Mouse (Mus musculus): ENCODE data around the gene Uvrag. TPM values are rescaled to one million over a fixed set of nuclear protein-coding genes. Genes with fewer than 3 reads are reported as not detected.
A peak's percentile ranks its signal among the peaks of the same experiment; 100 is the strongest.

Uvrag gene
- polyA plus RNA-seq, 1 experiment from 2014 or later, result 19.1 TPM

DNA sequence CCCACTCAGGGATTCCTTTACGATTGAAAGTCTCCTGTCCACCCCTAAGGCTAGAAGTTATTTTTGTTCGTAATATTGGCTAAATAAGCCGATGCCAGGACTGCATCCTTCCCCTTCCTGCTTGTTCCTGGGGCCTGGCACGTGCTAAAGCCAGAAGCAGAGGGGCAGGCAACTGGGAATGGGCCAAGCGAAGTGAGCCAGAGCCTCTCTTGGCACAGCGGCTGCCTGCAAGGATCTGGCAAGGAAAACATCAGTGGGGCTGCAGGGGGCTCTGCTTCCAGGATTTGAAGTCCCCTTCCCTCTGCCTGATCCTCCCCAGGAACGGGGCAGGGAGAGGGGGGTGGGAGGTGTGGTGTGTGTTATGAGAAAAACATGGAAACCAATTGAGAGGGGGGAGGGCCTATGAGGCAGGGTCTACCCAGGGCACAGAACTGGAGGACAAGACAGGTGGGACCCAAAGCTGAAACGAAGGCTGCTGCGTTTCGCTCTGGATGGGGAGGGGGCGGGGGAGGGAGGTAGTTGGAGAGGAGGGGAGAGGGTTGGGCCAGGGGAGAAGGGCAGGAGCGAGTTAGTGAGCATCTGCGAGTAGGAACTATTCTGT is 265.5 kb downstream of the Uvrag start:
- no peak for ATAC-seq (replicated peaks; ENCODE audit: low FRiP score)
- 35% methylated on average over 13 of the region's 13 CpGs for WGBS
- Histone ChIP-seq H3K4me3 (replicated peaks) (no peak overlapping the region), H3K4me1 (peaks cover 21% of the 10 kb centered on the region), H3K27ac (no peak overlapping the region), H3K9ac (no peak overlapping the region), H3K9me3 (replicated peaks) (no peaks in the 10 kb centered on the region), H3K4me2 (no peak overlapping the region), H3K27me3 (peaks cover 18% of the 10 kb centered on the region; the same call in 1 of the 2 replicates), H3K36me3 (no peaks in the 10 kb centered on the region)

DNA sequence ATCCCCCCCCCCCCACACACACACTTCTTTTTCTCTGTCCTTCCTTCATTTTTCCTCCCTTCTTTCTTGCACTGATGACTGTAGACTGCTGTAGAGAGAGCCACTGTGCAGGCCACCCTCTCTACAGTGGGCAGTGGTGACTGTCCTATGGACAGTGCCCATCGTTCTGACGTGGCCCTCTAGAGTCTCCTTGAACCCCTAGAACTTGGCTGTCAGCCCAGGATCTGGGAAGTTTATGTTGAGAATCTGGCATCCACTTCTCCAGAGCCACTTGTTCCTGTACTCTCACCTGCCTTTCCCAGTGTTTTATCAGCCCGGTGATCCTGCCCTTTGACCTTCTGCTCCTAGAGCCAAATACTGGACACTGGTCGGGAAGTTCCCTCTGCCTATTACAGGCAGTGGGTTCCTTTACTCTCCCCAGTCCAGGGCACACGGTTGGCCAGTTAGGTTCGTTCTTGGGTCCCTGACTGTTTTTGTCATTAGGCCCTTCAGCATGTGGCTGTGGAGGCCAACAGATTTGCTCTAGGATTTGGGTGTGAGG is 266.5 kb downstream of the Uvrag start:
- Histone ChIP-seq H3K9me3 (replicated peaks) (no peaks in the 10 kb centered on the region), H3K4me3 (replicated peaks) (no peak overlapping the region), H3K4me1 (peaks cover 21% of the 10 kb centered on the region), H3K27me3 (peaks cover 24% of the 10 kb centered on the region; the same call in 1 of the 2 replicates), H3K4me2 (no peak overlapping the region), H3K9ac (no peak overlapping the region), H3K27ac (no peak overlapping the region), H3K36me3 (no peaks in the 10 kb centered on the region)
- 61% methylated on average over 6 of the region's 6 CpGs for WGBS
- no peak for ATAC-seq (replicated peaks; ENCODE audit: low FRiP score)

DNA sequence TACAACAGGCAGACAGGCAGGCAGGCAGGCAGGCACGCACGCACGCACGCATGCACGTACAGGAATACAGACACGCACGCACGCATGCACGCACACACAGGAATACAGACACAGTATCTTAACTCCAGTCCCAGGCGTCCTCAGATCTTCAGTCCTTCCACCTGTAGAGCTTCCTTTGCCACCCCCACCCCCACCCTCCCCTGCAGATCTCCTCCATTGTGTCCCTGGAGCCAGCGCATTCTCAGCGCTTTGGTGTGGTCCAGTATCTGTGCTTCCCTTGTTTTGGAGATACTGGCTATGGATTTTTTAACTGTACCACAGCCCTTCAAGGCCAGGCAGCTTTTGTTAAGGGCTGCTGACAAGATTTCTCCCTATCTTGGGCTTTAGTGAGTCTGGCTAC is 267.6 kb downstream of the Uvrag start:
- Histone ChIP-seq H3K27me3 (peaks cover 24% of the 10 kb centered on the region; the same call in 1 of the 2 replicates), H3K9me3 (replicated peaks) (no peaks in the 10 kb centered on the region), H3K36me3 (no peaks in the 10 kb centered on the region), H3K4me2 (no peak overlapping the region), H3K9ac (no peak overlapping the region), H3K4me1 (peaks cover 31% of the 10 kb centered on the region), H3K4me3 (replicated peaks) (no peak overlapping the region), H3K27ac (no peak overlapping the region)
- no peak for ATAC-seq (replicated peaks; ENCODE audit: low FRiP score)
- 91% methylated on average over 12 of the region's 12 CpGs for WGBS

GRCm38 (mm10) chr7:98871882-98872281 is 269.1 kb downstream of the Uvrag start:
- no peaks in the 10 kb centered on the region for H3K36me3 ChIP-seq
- H3K4me2 ChIP-seq, result no peak overlapping the region
- no peak for ATAC-seq (replicated peaks; ENCODE audit: low FRiP score)
- WGBS, result 67% methylated on average over 12 of the region's 12 CpGs
- H3K27me3 ChIP-seq, result peaks cover 24% of the 10 kb centered on the region; the same call in 1 of the 2 replicates
- no peak overlapping the region for H3K4me3 ChIP-seq (replicated peaks)
- no peak overlapping the region for H3K27ac ChIP-seq
- H3K9me3 ChIP-seq (replicated peaks), result no peaks in the 10 kb centered on the region
- H3K4me1 ChIP-seq, result peaks cover 43% of the 10 kb centered on the region
- H3K9ac ChIP-seq, result no peak overlapping the region

- H3K9ac ChIP-seq, result no peak overlapping the region
- WGBS, result 19% methylated on average over 12 of the region's 12 CpGs
- H3K4me1 ChIP-seq, result peaks cover 43% of the 10 kb centered on the region
- no peaks in the 10 kb centered on the region for H3K9me3 ChIP-seq (replicated peaks)
- H3K4me2 ChIP-seq, result no peak overlapping the region
- no peak overlapping the region for H3K27ac ChIP-seq
- peaks cover 24% of the 10 kb centered on the region; the same call in 1 of the 2 replicates for H3K27me3 ChIP-seq
- no peak for ATAC-seq (replicated peaks; ENCODE audit: low FRiP score)
- H3K4me3 ChIP-seq (replicated peaks), result no peak overlapping the region
- no peaks in the 10 kb centered on the region for H3K36me3 ChIP-seq
Measured at GRCm38 (mm10) chr7:98870791-98871190, 270.1 kb downstream of the Uvrag start.

GRCm38 (mm10) chr7:98869070-98869469 is 271.9 kb downstream of the Uvrag start:
- WGBS, result 61% methylated on average over 3 of the region's 3 CpGs
- no peak overlapping the region for H3K4me3 ChIP-seq (replicated peaks)
- no peaks in the 10 kb centered on the region for H3K9me3 ChIP-seq (replicated peaks)

DNA sequence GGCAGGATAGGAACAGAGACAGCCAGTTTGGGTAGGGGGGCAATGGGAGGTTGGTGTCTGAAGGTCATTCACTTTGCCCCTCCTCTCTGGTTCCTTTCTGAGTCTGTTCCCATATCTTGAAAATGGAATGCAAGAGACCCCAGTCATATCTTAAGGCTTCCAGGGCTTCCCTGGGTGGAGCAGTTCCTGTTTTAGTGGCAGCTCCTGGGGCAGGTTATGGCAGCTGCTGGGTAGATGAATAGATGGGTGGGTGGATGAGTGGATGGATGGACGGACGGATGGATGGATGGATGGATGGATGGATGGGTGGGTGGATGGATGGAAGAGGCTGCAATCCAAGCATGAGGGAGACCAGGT is 273.2 kb downstream of the Uvrag start:
- peaks cover 19% of the 10 kb centered on the region; the same call in 1 of the 2 replicates for H3K27me3 ChIP-seq
- no peak overlapping the region for H3K4me2 ChIP-seq
- H3K27ac ChIP-seq, result no peak overlapping the region
- WGBS, result 84% methylated on average over 2 of the region's 2 CpGs
- no peak for ATAC-seq (replicated peaks; ENCODE audit: low FRiP score)
- no peak overlapping the region for H3K9ac ChIP-seq
- H3K4me3 ChIP-seq (replicated peaks), result no peak overlapping the region
- H3K9me3 ChIP-seq (replicated peaks), result no peaks in the 10 kb centered on the region
- H3K4me1 ChIP-seq, result peaks cover 54% of the 10 kb centered on the region
- no peaks in the 10 kb centered on the region for H3K36me3 ChIP-seq

More at GRCm38 (mm10) chr7:98869070-98869469, 271.9 kb downstream of the Uvrag start:
- Histone ChIP-seq H3K9ac (no peak overlapping the region), H3K4me1 (peaks cover 43% of the 10 kb centered on the region), H3K36me3 (no peaks in the 10 kb centered on the region), H3K27ac (no peak overlapping the region), H3K27me3 (peaks cover 24% of the 10 kb centered on the region; the same call in 1 of the 2 replicates), H3K4me2 (no peak overlapping the region)
- ATAC-seq (replicated peaks; ENCODE audit: low FRiP score), result no peak

DNA sequence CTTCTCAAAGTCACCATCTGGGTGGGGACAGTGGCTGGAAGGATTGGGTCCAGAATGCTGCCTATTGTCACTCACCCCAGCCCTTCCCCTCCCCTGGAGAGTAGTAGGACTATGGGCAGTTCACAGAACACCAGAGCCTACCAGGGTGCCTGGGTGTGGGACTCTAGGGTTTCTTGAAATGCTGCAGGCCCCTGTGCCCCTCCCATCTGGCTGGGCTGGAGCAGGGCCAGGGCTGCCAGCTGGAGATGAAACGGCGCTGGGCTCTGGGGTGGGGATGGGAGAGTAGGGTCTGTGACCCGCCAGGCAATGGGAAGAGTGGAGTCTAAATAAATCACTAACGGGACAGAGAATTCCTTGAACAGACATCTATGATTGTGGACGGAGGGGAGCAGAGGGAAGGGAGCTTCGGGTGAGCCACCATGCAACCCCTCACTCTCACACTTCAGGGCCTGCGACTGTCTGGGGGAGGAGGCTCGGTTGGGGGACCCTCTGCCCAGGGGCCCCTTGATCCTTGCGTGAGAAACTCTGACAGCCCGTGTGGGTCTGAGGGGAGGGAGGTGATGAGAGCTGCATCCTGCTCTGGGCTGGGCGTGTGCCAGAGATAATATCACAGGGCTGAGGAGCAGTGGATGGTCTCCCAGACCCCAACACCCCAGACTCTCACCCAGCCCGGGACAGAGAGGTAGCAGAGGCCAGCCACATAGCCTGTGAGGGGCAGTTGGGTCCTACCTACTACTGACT is 273.7 kb downstream of the Uvrag start:
- Histone ChIP-seq H3K36me3 (no peaks in the 10 kb centered on the region), H3K27ac (no peak overlapping the region), H3K9me3 (replicated peaks) (no peaks in the 10 kb centered on the region), H3K4me3 (replicated peaks) (no peak overlapping the region), H3K4me2 (peak overlapping the region; percentile 15; the same call in 1 of the 2 replicates), H3K4me1 (peaks cover 55% of the 10 kb centered on the region), H3K9ac (no peak overlapping the region), H3K27me3 (peaks cover 14% of the 10 kb centered on the region; the same call in 1 of the 2 replicates)
- WGBS, result 12% methylated on average over 12 of the region's 12 CpGs
- peak; percentile 35 for ATAC-seq (replicated peaks; ENCODE audit: low FRiP score)

DNA sequence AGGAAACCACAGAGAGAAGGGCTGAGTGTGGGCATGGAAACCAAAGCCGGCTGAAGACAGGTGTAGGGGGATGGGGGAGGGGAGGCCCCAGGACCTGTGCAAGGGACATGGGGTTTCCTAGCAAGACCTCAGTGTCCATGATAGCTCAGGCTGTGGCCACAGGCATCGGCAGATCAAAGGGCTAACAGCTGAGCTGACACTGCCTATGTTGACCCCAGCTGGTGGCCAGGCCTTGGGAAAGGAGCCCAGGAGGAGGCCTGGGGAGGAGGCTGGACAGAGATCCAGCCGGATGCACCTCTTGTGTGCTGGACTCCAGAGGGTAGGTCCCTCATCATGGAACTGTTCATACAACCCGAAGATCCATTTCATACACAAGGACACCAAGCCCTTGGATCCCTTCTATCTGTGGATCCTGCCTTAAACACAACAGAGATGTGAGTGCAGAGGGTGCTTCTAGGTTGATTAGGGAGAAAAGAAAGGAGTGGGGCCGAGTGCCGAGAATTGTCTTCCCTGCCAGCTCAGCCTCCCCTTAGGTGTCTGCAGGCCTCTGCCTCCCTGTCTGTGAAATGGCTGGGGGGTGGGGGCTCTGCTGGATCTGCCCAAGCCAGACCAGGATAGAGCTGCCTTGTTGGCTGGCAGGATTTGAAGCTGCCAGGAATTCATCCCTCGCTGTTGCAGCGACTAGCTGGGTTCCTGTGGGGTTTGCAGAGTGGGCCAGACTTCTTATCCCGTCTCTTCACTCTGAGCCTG is 276.8 kb downstream of the Uvrag start:
- Histone ChIP-seq H3K27ac (no peak overlapping the region), H3K9me3 (replicated peaks) (no peaks in the 10 kb centered on the region), H3K27me3 (no peaks in the 10 kb centered on the region), H3K36me3 (no peaks in the 10 kb centered on the region), H3K4me3 (replicated peaks) (no peak overlapping the region), H3K4me2 (no peak overlapping the region), H3K4me1 (peaks cover 63% of the 10 kb centered on the region), H3K9ac (no peak overlapping the region)
- WGBS, result 57% methylated on average over 9 of the region's 9 CpGs
- ATAC-seq (replicated peaks; ENCODE audit: low FRiP score), result no peak

DNA sequence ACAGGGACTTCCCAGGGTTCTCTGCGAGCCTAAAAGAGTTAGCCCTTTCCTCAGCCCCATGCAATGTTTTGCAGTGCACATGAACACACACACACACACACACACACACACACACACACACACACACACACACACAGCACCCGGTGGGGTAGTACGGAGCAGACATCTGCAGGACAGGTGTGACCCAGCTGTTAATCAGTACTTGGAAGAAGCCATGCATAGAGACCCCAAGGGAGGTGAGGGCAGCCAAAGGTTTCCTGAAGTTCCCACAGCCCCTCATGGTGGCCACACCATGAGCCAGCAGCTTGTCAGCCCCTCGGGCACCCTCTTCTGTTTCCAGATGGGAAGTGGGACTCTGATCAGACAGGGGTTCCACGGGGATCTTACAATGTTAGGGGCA is 277.9 kb downstream of the Uvrag start:
- H3K36me3 ChIP-seq, result no peaks in the 10 kb centered on the region
- no peak overlapping the region for H3K4me3 ChIP-seq (replicated peaks)
- WGBS, result 65% methylated on average over 5 of the region's 5 CpGs
- H3K4me1 ChIP-seq, result peaks cover 51% of the 10 kb centered on the region
- no peak overlapping the region for H3K27ac ChIP-seq
- no peak for ATAC-seq (replicated peaks; ENCODE audit: low FRiP score)
- H3K9ac ChIP-seq, result no peak overlapping the region
- no peaks in the 10 kb centered on the region for H3K9me3 ChIP-seq (replicated peaks)
- no peaks in the 10 kb centered on the region for H3K27me3 ChIP-seq
- H3K4me2 ChIP-seq, result no peak overlapping the region

GRCm38 (mm10) chr7:98861002-98861401 is 279.9 kb downstream of the Uvrag start:
- Histone ChIP-seq H3K36me3 (no peaks in the 10 kb centered on the region), H3K27me3 (no peaks in the 10 kb centered on the region), H3K9ac (no peak overlapping the region), H3K4me1 (peaks cover 43% of the 10 kb centered on the region), H3K9me3 (replicated peaks) (no peaks in the 10 kb centered on the region), H3K4me3 (replicated peaks) (no peak overlapping the region), H3K27ac (no peak overlapping the region), H3K4me2 (no peak overlapping the region)
- peak; percentile 67 for ATAC-seq (replicated peaks; ENCODE audit: low FRiP score)
- WGBS, result 24% methylated on average over 2 of the region's 2 CpGs

GRCm38 (mm10) chr7:98857094-98857493 is 283.8 kb downstream of the Uvrag start:
- Histone ChIP-seq H3K4me2 (no peak overlapping the region), H3K9ac (0 out of 2 replicates have a peak overlapping the region, but pooled peaks have one; percentile 3), H3K36me3 (peaks cover 7% of the 10 kb centered on the region; the same call in 1 of the 2 replicates), H3K27me3 (no peaks in the 10 kb centered on the region), H3K4me3 (replicated peaks) (no peak overlapping the region), H3K4me1 (peaks cover 27% of the 10 kb centered on the region), H3K27ac (no peak overlapping the region), H3K9me3 (replicated peaks) (no peaks in the 10 kb centered on the region)
- 33% methylated on average over 3 of the region's 3 CpGs for WGBS
- ATAC-seq (replicated peaks; ENCODE audit: low FRiP score), result no peak
